Mouse (Mus musculus): ENCODE results near the gene Gm17268.
A peak's percentile ranks its signal among the peaks of the same experiment; 100 is the strongest.

Gm17268 gene

DNA sequence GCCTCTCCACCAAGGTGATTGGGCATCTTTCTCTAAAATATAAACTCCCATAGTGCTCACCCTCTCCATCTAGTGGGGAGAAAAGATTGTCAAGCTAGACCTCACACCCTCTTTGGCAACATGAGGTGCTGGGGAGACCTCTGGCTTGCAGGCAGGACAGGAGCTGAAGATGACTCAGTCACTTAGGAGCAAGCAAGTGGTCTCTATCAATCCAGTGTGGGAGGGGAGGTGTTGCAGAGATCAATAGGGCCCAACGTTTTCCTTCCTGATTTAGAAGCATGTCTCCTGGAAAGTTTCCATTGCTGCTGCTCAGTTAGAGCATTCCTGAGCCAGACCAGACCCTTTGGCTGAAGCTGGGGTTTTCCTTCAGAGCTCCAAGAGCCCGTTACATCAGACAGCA lies at the start of gene Gm17268:
Gm17268 (minus strand) TSS at position 28 of the 400 bp plus-strand sequence.
- DNase-seq: no peak

- no peak for DNase-seq
Measured at GRCm38 (mm10) chr11:82084360-82084759, 46.0 kb upstream of the Gm17268 start.

- no peak for DNase-seq
Measured at GRCm38 (mm10) chr11:82080865-82081264, 42.5 kb upstream of the Gm17268 start.

GRCm38 (mm10) chr11:82078136-82078730 lies 39.9 kb upstream of the Gm17268 start:
- DNase-seq: no peak

GRCm38 (mm10) chr11:82077031-82077430 lies 38.7 kb upstream of the Gm17268 start:
- no peak for DNase-seq

DNA sequence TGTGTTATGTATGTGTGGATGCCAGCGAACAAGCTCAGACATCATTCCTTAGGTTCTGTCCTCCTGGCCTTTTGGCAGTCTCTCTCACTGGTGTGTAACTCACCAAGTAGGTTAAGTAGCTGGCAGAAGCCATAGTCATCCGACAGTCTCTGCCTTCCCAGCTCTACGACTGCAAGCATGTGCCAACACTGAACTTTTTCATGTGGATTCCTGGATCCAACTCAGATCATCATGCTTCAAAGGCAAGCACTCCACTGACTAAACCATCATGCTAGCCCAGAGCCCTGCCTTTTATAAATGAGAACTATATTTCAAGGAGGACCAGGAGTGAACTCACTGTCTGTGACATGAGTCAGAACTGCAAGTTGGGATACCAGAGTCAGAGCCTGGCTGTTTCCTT lies 35.3 kb upstream of the Gm17268 start:
- peak in 1 of 2 experiments; percentile 8 for DNase-seq

DNA sequence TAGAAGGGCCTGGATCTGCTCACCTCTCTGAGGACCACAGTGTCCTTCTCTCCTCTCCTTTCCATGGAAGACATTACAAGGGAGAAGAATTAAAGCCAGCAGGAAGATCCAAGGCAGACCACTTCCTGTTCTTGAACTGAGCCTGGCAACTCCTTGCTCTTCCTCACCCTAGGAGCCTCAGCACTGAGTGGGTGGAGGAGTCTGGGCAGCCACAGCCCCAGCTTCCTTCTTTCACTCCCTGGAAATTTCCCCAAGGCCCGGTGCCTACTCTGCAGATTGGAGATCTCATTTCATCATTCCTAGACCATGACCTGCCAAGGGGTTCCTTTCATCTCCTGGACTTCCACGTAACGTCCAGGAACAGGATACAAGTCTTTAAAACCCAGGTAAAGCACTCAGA lies 34.6 kb upstream of the Gm17268 start:
- no peak for DNase-seq

GRCm38 (mm10) chr11:82072374-82072773 lies 34.0 kb upstream of the Gm17268 start:
- DNase-seq: no peak

DNA sequence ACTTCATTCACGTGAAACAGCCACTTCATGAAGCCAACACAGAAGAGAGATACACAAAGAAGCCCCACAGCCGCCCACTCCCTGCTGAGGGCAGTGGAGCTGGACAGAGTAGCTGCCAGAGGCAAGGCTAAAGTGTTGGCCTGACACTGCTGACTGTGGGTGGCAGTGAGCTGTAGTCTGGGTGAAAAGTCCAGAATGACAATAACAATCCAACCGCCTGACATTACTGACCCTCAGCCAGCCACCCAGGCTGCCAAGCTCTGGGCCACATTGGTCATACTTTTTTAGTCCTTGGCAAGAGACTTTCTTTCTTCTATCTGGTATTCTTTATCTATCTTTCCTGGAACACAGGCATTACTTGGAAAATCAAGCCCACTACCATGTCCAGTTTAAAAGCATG lies 32.7 kb upstream of the Gm17268 start:
- DNase-seq: peak in 1 of 2 experiments; percentile 14

DNA sequence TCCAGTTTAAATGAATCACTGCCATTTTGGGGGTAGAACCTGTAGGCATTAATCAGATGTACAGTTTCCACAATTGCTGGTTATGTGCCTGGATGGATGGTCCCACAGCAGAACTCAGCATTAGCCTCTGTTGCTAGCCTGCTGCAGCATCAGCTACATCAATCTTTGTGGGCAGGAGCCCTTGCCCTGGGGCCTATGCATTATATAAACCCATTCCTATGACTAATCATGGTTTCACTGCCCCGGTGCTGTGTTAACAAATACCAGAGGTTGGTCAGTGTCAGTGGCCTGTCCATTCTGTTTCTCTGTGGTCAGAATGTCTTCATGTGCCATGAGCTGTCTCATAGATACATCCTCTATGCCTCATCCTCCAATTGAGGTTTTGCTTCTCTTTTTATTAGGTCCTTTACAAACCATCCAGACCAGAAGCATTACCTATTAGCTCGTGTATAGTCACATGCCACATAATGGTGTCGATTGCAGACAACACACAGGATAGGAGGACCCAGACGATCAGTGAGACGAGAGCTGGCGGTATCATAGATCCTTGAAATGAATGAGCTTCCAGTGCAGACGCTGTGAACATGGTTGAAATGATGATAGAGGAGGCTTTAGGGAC lies 28.7 kb upstream of the Gm17268 start:
- no peak for DNase-seq

GRCm38 (mm10) chr11:82063454-82063853 lies 25.1 kb upstream of the Gm17268 start:
- peak in 1 of 2 experiments; percentile 10 for DNase-seq

DNA sequence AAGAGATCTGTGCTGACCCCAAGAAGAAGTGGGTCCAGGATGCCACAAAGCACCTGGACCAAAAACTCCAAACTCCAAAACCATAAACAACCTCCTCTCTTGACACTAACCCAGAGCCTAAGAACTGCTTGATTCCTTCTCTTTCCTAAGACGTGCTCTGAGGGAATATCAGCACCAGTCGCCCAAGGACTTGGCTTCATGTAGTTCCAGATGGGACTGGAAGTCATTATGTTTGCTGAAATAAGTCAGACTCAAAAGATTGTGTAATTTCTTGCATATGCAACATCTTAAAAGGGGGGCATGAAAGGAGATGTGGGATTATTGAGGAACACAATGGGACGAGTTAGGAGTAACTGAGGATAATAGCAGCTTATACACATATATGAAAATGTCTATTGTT lies 23.9 kb upstream of the Gm17268 start:
- DNase-seq: no peak

GRCm38 (mm10) chr11:82057646-82058045 lies 19.3 kb upstream of the Gm17268 start, which contains the start of gene Ccl11:
Gene Ccl11 (plus strand): TSS chr11:82057823.
- DNase-seq: no peak

DNA sequence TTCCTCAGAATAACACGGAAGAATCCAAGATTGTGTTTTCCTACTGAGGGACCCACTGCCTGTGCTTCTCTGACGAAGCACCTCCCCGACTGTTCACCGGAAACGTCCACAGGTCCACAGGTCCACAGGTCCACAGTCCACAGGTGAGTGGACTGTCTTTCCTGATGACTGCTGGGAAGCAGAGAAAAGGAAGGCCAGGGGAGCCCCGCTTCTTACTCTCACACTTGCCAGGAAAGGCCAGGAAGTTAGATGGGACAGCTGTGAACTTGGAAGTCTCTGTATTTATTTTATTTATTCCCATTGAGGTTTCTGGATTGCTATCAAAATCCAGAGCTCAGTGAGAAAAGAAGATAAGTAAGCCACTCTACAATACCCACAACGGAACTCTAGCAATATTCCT lies 15.5 kb upstream of the Gm17268 start:
- no peak for DNase-seq

GRCm38 (mm10) chr11:82047746-82048415 lies 9.5 kb upstream of the Gm17268 start:
- DNase-seq: peak; percentile 51 to 54

GRCm38 (mm10) chr11:82045471-82045870 lies 7.1 kb upstream of the Gm17268 start, which contains the start of gene Ccl7:
Gene Ccl7 (plus strand): TSS chr11:82045712.
- peak; percentile 76 to 80 for DNase-seq

GRCm38 (mm10) chr11:82041671-82042080 lies 3.3 kb upstream of the Gm17268 start:
- DNase-seq: peak in 1 of 2 experiments; percentile 36

DNA sequence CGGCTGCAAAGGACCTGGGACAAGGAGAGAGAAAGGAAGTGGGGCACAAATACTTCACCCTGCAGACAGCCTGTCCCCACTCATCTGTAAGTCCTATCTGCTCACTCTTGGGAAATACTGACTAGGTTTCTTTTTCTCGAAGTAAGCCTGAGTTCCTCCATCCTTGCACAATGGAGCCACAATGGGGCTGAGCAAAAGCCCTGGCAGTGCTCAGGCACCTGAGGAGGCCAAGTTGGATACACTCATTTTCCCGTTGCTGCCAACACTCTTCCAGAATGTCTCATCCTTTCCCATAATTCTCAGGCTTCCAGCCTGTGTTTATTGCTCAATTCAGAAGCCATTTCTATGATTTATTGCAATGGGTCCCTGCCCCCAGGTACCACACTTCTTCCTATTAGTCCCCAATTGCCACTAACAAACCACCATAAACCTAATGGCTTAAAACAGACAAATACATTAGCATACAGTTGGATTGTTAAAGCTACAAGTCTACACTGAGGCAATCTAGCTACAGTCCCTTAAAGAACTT lies 834 bp upstream of the Gm17268 start:
- DNase-seq: peak in 1 of 2 experiments; percentile 18

- DNase-seq: no peak
Measured at GRCm38 (mm10) chr11:82035857-82036256, 2.5 kb downstream of the Gm17268 start.

DNA sequence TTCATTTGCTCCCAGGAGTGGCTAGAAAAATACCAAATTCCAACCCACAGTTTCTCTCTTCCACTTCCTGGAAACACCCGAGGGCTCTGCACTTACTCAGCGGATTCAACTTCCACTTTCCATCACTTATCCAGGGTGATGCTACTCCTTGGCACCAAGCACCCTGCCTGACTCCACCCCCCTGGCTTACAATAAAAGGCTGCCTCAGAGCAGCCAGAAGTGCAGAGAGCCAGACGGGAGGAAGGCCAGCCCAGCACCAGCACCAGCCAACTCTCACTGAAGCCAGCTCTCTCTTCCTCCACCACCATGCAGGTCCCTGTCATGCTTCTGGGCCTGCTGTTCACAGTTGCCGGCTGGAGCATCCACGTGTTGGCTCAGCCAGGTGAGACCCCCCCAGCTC lies 3.0 kb downstream of the Gm17268 start, which contains the start of gene Ccl2:
Ccl2 (plus strand) TSS at position 216 of the 400 bp plus-strand sequence.
- peak; percentile 83 to 89 for DNase-seq

GRCm38 (mm10) chr11:82034446-82034845 lies 3.9 kb downstream of the Gm17268 start:
- no peak for DNase-seq

- DNase-seq: peak in 1 of 2 experiments; percentile 26
Measured at GRCm38 (mm10) chr11:82032678-82033344, 5.6 kb downstream of the Gm17268 start.

DNA sequence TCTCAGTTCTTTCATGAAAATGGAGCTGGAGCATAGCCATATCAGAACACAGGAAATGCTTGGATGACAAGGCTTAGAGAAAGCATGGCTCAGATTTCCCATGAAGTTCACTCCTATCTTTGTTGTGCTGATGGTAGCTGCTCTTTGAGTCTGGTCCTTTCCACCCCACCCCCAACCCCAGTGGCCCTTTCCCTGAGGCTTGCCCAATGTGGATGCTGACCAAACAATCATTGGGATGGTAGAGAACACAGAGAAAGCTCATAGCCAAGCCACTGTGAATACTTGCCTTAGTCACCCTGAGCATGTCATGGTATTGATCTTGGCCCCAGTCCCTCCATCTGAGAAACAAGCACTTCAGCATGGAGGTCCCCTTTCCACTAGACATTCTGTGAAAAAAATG lies 6.2 kb downstream of the Gm17268 start:
- DNase-seq: no peak
